Mouse (Mus musculus): ENCODE data around the gene Rbm15b. TPM values are rescaled to one million over a fixed set of nuclear protein-coding genes. Genes with fewer than 3 reads are reported as not detected.

Gene Rbm15b
- polyA plus RNA-seq (2011; ENCODE audit: insufficient read depth, insufficient read length, low read depth, missing spikeins), result 36.9 and 40.2 TPM in 2 replicates

DNA sequence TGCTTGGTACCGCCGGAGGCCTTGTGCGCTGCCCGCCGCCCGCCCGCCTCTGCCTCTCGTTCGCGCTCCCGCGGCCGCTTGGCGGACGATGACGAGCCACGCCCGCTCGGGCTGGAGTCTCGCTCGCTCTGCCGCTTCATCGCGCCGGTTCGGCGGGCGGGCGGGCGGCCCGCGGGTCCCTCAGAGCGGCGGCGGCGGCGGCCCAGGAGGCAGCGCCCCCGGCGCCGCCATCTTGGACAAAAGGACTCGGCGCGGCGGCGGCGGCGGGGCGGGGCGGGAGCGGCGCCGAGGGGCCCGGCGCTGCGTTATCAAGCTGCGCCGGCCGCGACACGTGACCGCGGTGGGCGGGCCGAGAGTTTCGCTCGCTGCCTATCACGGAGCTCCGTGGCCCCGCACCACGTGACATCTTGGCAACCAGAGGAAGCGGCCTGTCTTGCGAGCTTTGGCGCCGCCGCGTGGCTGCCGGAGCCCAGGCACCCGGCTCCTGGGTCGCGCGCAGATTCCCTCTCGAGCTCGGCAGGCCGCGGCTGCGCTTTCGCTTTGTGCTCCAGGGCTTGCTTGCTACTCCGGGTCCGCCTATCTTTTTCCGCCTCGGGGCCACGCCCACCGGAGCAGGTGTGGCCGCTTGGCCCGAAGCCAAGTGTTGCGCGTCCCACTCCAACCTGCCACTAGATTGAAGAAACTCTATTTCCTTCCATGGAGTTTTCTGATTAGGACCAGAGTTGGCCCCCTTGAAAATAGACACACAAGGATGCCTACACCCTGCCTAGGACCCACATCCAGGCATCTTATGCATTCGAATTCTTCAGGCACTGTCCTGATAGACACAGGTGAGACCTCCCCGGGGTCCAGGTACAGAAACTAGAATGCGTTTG, at the start of gene Rbm15b:
Gene Rbm15b, minus strand, starts transcription at position 601 of the 875 bp plus-strand sequence.
- Histone ChIP-seq H3K27ac (ENCODE audit: insufficient read depth, low read length) (peak within 1 kb of the TSS; percentile 75), H3K9me3 (replicated peaks; ENCODE audit: control insufficient read depth, insufficient read depth, low read length, poor library complexity, severe bottlenecking) (no peaks in the 10 kb centered on the region), H3K36me3 (ENCODE audit: control insufficient read depth, insufficient read depth, low read length, poor library complexity, severe bottlenecking) (peaks cover 26% of the 10 kb centered on the region), H3K4me1 (ENCODE audit: control insufficient read depth, insufficient read depth, low read length) (peaks cover 2% of the 10 kb centered on the region), H3K27me3 (ENCODE audit: control insufficient read depth, insufficient read depth, low read length, poor library complexity, severe bottlenecking) (no peaks in the 10 kb centered on the region), H3K4me3 (ENCODE audit: low read depth, low read length) (peak within 1 kb of the TSS; percentile 94), H3K9ac (ENCODE audit: low read depth, poor library complexity, severe bottlenecking) (peak within 1 kb of the TSS; percentile 97)
- TF ChIP-seq EP300 (IDR thresholded peaks at IDR 0.05; ENCODE audit: insufficient read depth, low read depth, low read length), result no peak
- TF ChIP-seq CTCF (IDR thresholded peaks at IDR 0.05; ENCODE audit: low read depth, low read length), result peak; percentile 66

DNA sequence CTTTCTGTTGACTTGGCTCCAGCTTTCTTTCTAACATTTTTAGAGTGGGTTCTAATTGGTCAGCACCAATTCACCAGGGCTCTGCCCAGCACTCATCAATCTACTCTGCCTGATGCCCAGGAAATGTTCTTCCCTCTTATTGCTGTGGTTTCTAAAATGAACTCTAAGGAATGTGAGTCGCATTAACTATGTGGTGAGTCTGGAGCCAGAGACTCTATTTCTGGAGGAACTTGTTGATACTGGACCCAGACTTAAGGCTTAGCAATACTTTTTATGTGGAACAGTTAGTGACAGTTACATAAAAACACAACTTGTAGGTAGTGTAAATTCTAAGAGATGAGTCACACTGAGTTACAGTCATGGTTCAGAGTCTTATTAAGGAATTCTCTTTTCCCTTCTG, 47.8 kb upstream of the Rbm15b start:
- H3K9me3 ChIP-seq (replicated peaks; ENCODE audit: control insufficient read depth, insufficient read depth, low read length, poor library complexity, severe bottlenecking), result no peaks in the 10 kb centered on the region
- TF ChIP-seq EP300 (IDR thresholded peaks at IDR 0.05; ENCODE audit: insufficient read depth, low read depth, low read length) (no peak), POLR2A (IDR thresholded peaks at IDR 0.05; ENCODE audit: insufficient read depth, low read length) (no peak), CTCF (IDR thresholded peaks at IDR 0.05; ENCODE audit: low read depth, low read length) (no peak)
- no peaks in the 10 kb centered on the region for H3K36me3 ChIP-seq (ENCODE audit: control insufficient read depth, insufficient read depth, low read length, poor library complexity, severe bottlenecking)
- no peaks in the 10 kb centered on the region for H3K27me3 ChIP-seq (ENCODE audit: control insufficient read depth, insufficient read depth, low read length, poor library complexity, severe bottlenecking)
- no peak overlapping the region for H3K4me3 ChIP-seq (ENCODE audit: low read depth, low read length)
- no peak overlapping the region for H3K27ac ChIP-seq (ENCODE audit: insufficient read depth, low read length)
- no peak overlapping the region for H3K9ac ChIP-seq (ENCODE audit: low read depth, poor library complexity, severe bottlenecking)
- no peaks in the 10 kb centered on the region for H3K4me1 ChIP-seq (ENCODE audit: control insufficient read depth, insufficient read depth, low read length)

DNA sequence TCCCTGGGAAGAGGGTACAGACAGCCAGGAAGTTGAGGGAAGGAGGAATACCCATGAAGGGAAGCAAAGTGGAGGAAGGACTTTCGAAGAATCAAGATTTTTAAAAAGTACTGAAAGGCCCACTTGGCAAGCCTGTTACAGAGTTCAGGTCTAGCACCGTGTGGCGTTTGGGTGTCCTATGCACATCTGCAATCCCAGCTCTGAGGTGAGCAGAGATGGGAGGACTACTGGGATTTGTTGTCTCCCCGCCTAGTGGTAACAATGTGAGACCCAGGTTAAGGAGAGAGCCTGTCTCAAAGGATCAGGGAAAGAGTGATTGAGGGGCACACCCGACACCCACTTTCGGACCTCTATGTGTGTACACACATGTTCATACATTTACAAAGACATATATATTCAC, 27.6 kb upstream of the Rbm15b start:
- H3K9me3 ChIP-seq (replicated peaks; ENCODE audit: control insufficient read depth, insufficient read depth, low read length, poor library complexity, severe bottlenecking), result no peaks in the 10 kb centered on the region
- no peak overlapping the region for H3K27ac ChIP-seq (ENCODE audit: insufficient read depth, low read length)
- H3K27me3 ChIP-seq (ENCODE audit: control insufficient read depth, insufficient read depth, low read length, poor library complexity, severe bottlenecking), result no peaks in the 10 kb centered on the region
- no peak overlapping the region for H3K4me3 ChIP-seq (ENCODE audit: low read depth, low read length)
- H3K9ac ChIP-seq (ENCODE audit: low read depth, poor library complexity, severe bottlenecking), result no peak overlapping the region
- no peaks in the 10 kb centered on the region for H3K4me1 ChIP-seq (ENCODE audit: control insufficient read depth, insufficient read depth, low read length)
- no peak for TF ChIP-seq POLR2A (IDR thresholded peaks at IDR 0.05; ENCODE audit: insufficient read depth, low read length)
- no peak for TF ChIP-seq EP300 (IDR thresholded peaks at IDR 0.05; ENCODE audit: insufficient read depth, low read depth, low read length)
- no peak for TF ChIP-seq CTCF (IDR thresholded peaks at IDR 0.05; ENCODE audit: low read depth, low read length)
- H3K36me3 ChIP-seq (ENCODE audit: control insufficient read depth, insufficient read depth, low read length, poor library complexity, severe bottlenecking), result no peaks in the 10 kb centered on the region

DNA sequence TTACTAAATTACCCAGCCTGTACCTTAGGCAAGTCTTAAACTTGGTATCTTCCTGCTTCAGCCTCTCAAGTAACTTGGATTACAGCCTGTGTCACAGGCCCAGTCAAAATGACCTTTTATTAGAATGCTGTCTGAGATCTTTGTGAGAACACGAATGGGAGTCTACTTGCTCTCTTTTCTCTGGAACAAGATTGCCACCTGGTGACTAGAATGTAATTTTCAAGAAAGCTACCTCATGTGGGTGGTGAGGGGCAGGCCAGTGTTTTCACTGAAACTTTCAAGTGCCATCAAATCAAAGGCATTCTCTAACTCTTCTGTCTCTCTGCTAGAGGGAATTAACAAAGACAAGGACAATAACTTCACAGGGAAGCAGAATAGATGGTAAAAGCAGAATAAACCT, 26.5 kb upstream of the Rbm15b start:
- H3K27ac ChIP-seq (ENCODE audit: insufficient read depth, low read length), result no peak overlapping the region

DNA sequence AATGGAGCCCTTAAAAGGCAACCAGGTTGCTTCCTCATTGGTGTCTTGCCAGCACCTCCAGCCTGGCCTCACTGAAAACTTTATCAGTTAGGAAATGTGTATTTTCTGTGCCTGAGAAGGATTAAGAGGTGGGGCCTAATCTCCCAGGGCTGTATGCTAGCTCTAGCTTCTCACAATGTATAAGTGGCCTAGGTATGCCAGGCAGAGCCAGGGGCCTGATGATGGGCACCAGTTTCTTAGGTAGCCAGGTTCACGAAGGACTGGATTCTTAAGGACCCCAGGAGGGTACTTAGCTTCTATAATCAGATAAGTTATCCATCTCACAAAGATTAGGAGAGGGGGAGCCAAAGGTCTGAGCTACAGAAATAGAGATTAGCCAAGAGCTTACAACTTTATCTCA, 24.4 kb upstream of the Rbm15b start:
- H3K36me3 ChIP-seq (ENCODE audit: control insufficient read depth, insufficient read depth, low read length, poor library complexity, severe bottlenecking), result no peaks in the 10 kb centered on the region
- TF ChIP-seq POLR2A (IDR thresholded peaks at IDR 0.05; ENCODE audit: insufficient read depth, low read length), result no peak
- TF ChIP-seq CTCF (IDR thresholded peaks at IDR 0.05; ENCODE audit: low read depth, low read length), result no peak
- TF ChIP-seq EP300 (IDR thresholded peaks at IDR 0.05; ENCODE audit: insufficient read depth, low read depth, low read length), result no peak
- H3K27me3 ChIP-seq (ENCODE audit: control insufficient read depth, insufficient read depth, low read length, poor library complexity, severe bottlenecking), result no peaks in the 10 kb centered on the region
- no peaks in the 10 kb centered on the region for H3K9me3 ChIP-seq (replicated peaks; ENCODE audit: control insufficient read depth, insufficient read depth, low read length, poor library complexity, severe bottlenecking)
- H3K27ac ChIP-seq (ENCODE audit: insufficient read depth, low read length), result no peak overlapping the region
- no peak overlapping the region for H3K4me3 ChIP-seq (ENCODE audit: low read depth, low read length)
- H3K9ac ChIP-seq (ENCODE audit: low read depth, poor library complexity, severe bottlenecking), result no peak overlapping the region
- no peaks in the 10 kb centered on the region for H3K4me1 ChIP-seq (ENCODE audit: control insufficient read depth, insufficient read depth, low read length)

More for the DNA sequence above, 26.5 kb upstream of the Rbm15b start:
- H3K9me3 ChIP-seq (replicated peaks; ENCODE audit: control insufficient read depth, insufficient read depth, low read length, poor library complexity, severe bottlenecking), result no peaks in the 10 kb centered on the region
- H3K4me3 ChIP-seq (ENCODE audit: low read depth, low read length), result no peak overlapping the region
- H3K27me3 ChIP-seq (ENCODE audit: control insufficient read depth, insufficient read depth, low read length, poor library complexity, severe bottlenecking), result no peaks in the 10 kb centered on the region
- no peaks in the 10 kb centered on the region for H3K36me3 ChIP-seq (ENCODE audit: control insufficient read depth, insufficient read depth, low read length, poor library complexity, severe bottlenecking)
- TF ChIP-seq CTCF (IDR thresholded peaks at IDR 0.05; ENCODE audit: low read depth, low read length), result no peak
- TF ChIP-seq EP300 (IDR thresholded peaks at IDR 0.05; ENCODE audit: insufficient read depth, low read depth, low read length), result no peak
- no peak for TF ChIP-seq POLR2A (IDR thresholded peaks at IDR 0.05; ENCODE audit: insufficient read depth, low read length)
- H3K4me1 ChIP-seq (ENCODE audit: control insufficient read depth, insufficient read depth, low read length), result no peaks in the 10 kb centered on the region
- H3K9ac ChIP-seq (ENCODE audit: low read depth, poor library complexity, severe bottlenecking), result no peak overlapping the region

DNA sequence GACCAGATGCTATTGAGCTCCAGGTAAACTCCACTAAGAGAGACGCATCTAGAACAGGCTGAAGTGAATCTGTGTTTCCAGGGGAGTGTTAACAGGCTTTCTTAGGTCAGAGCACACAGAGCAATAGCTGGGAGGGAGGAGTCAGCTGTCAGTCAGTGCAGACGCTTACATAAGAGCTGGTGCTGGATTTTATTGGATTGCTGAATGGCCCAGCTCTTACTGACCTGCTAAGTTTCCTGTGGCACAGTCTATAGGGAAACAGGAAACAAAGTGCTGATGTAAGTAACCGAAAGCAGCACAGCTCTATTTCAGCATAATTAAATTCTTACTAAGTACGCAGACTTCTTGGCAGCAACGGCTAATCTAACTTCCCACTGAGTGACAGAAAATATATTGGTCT, 21.5 kb upstream of the Rbm15b start:
- Histone ChIP-seq H3K36me3 (ENCODE audit: control insufficient read depth, insufficient read depth, low read length, poor library complexity, severe bottlenecking) (no peaks in the 10 kb centered on the region), H3K9ac (ENCODE audit: low read depth, poor library complexity, severe bottlenecking) (no peak overlapping the region), H3K4me3 (ENCODE audit: low read depth, low read length) (no peak overlapping the region), H3K4me1 (ENCODE audit: control insufficient read depth, insufficient read depth, low read length) (no peaks in the 10 kb centered on the region), H3K27me3 (ENCODE audit: control insufficient read depth, insufficient read depth, low read length, poor library complexity, severe bottlenecking) (no peaks in the 10 kb centered on the region), H3K9me3 (replicated peaks; ENCODE audit: control insufficient read depth, insufficient read depth, low read length, poor library complexity, severe bottlenecking) (no peaks in the 10 kb centered on the region), H3K27ac (ENCODE audit: insufficient read depth, low read length) (no peak overlapping the region)
- no peak for TF ChIP-seq CTCF (IDR thresholded peaks at IDR 0.05; ENCODE audit: low read depth, low read length)
- no peak for TF ChIP-seq EP300 (IDR thresholded peaks at IDR 0.05; ENCODE audit: insufficient read depth, low read depth, low read length)
- TF ChIP-seq POLR2A (IDR thresholded peaks at IDR 0.05; ENCODE audit: insufficient read depth, low read length), result no peak
